Mouse (Mus musculus): Measurements from ENCODE around the gene Rb1. TPM values are rescaled to one million over a fixed set of nuclear protein-coding genes. Genes with fewer than 3 reads are reported as not detected.
A peak's percentile ranks its signal among the peaks of the same experiment; 100 is the strongest.

The Rb1 gene
- polyA plus RNA-seq, 1 experiment from 2014 or later, result 21.2 TPM

DNA sequence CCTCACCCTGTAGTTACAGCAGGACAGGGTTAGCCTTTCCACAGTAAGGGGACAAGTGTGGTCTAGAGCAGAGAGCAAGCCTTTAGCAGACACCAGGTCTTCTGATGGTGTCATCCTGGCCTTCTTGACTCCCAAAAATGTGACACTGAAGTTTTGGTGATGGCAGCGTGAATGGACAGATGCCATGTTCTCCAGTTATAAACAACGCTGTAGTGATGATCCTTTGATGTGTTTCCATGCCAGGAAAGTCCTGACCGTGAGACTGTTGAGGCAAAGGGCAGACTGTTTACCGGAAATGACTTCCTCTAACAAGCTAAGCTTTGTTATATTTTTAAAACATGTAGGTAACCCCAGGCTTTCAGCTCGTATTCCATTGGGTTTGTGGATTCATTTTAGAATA, 185.8 kb downstream of the Rb1 start:
- no peaks in the 10 kb centered on the region for H3K27me3 ChIP-seq
- no peak for ATAC-seq
- H3K4me2 ChIP-seq (replicated peaks), result no peak overlapping the region
- H3K4me1 ChIP-seq (replicated peaks), result peaks cover 21% of the 10 kb centered on the region
- no peak overlapping the region for H3K27ac ChIP-seq
- 80% methylated on average over 5 of the region's 5 CpGs for WGBS
- no peak overlapping the region for H3K4me3 ChIP-seq (replicated peaks)
- no peaks in the 10 kb centered on the region for H3K9me3 ChIP-seq
- H3K9ac ChIP-seq (replicated peaks), result no peak overlapping the region
- H3K36me3 ChIP-seq, result no peaks in the 10 kb centered on the region

GRCm38 (mm10) chr14:73138483-73138882, 187.1 kb downstream of the Rb1 start:
- H3K36me3 ChIP-seq, result no peaks in the 10 kb centered on the region
- peaks cover 9% of the 10 kb centered on the region for H3K4me1 ChIP-seq (replicated peaks)
- no peak for ATAC-seq
- no peak overlapping the region for H3K27ac ChIP-seq
- H3K27me3 ChIP-seq, result no peaks in the 10 kb centered on the region
- H3K4me2 ChIP-seq (replicated peaks), result no peak overlapping the region
- no peak overlapping the region for H3K9ac ChIP-seq (replicated peaks)
- H3K9me3 ChIP-seq, result no peaks in the 10 kb centered on the region
- WGBS, result 93% methylated on average over 7 of the region's 7 CpGs
- no peak overlapping the region for H3K4me3 ChIP-seq (replicated peaks)

GRCm38 (mm10) chr14:73137234-73137633, 188.4 kb downstream of the Rb1 start:
- H3K9ac ChIP-seq (replicated peaks), result no peak overlapping the region
- no peak overlapping the region for H3K4me2 ChIP-seq (replicated peaks)
- no peaks in the 10 kb centered on the region for H3K9me3 ChIP-seq
- no peaks in the 10 kb centered on the region for H3K36me3 ChIP-seq
- H3K27me3 ChIP-seq, result no peaks in the 10 kb centered on the region
- peaks cover 6% of the 10 kb centered on the region for H3K4me1 ChIP-seq (replicated peaks)
- WGBS, result 88% methylated on average over 5 of the region's 5 CpGs
- no peak for ATAC-seq
- no peak overlapping the region for H3K27ac ChIP-seq
- H3K4me3 ChIP-seq (replicated peaks), result no peak overlapping the region

MicroRNA genes within 50 kb of the gene (microRNA counts, 519-probe panel; counts per million panel counts)
- 110 counts per million, percentile 56 among the panel's probes with 10 or more counts for microRNA mmu-miR-687

Small RNA genes lying within 50 kb of the gene (microRNA-seq; reads per million reads assigned to microRNA genes)
- gene Mir687, result not detected

Other genes with a start within 250 kb of the Rb1 start
- 103 and 104 TPM in 2 replicates for gene Rcbtb2, start 202.8 kb downstream of the Rb1 start, polyA plus RNA-seq (2015; fragmentation: Nextera tagmentation; extraction: Ambion mirVana)
- 7.4 and 8.6 TPM in 2 replicates for gene Lpar6, start 87.9 kb downstream of the Rb1 start, polyA plus RNA-seq (2015; fragmentation: Nextera tagmentation; extraction: Ambion mirVana)
- gene Itm2b, start 59.5 kb upstream of the Rb1 start, polyA plus RNA-seq (2015; fragmentation: Nextera tagmentation; extraction: Ambion mirVana), result 442 and 449 TPM in 2 replicates
- gene Med4, start 184.2 kb upstream of the Rb1 start, polyA plus RNA-seq (2015; fragmentation: Nextera tagmentation; extraction: Ambion mirVana), result 91.2 and 96.7 TPM in 2 replicates
- gene Sucla2, start 199.5 kb upstream of the Rb1 start, polyA plus RNA-seq (2015; fragmentation: Nextera tagmentation; extraction: Ambion mirVana), result 108 and 111 TPM in 2 replicates
- 9.1 and 11.0 TPM in 2 replicates for gene Nudt15, start 222.4 kb upstream of the Rb1 start, polyA plus RNA-seq (2015; fragmentation: Nextera tagmentation; extraction: Ambion mirVana)

Data from midbrain, embryonic 13.5 days (tissue).